Mouse (Mus musculus) MEL (cell line): ENCODE results near the gene Rtp4. TPM values are rescaled to one million over a fixed set of nuclear protein-coding genes. Genes with fewer than 3 reads are reported as not detected.

Source experiments
- DNase-seq: peaks from one replicate; pipeline ENCODE4 v3.0.0; 2011; ENCODE audit warnings: low read depth, low spot score
- H3K27ac ChIP-seq: 2 replicates; pipeline ENCODE4 v1.5.1; 2012; ENCODE audit warnings: low read depth, mild to moderate bottlenecking, control low read depth, low read length, moderate library complexity; ENCODE audit not compliant: control insufficient read depth
- H3K27me3 ChIP-seq, 2 experiments: fragments of 150-350 bp in 1 of 2; sonication (generic) in 1 of 2; 2 replicates each; pipeline ENCODE4 v1.6.1; 2012; ENCODE audit warnings: low read length in 2 of 2, mild to moderate bottlenecking in 2 of 2, improper control_type of control experiment in 1 of 2, moderate library complexity in 1 of 2; ENCODE audit not compliant: insufficient read depth in 2 of 2, control insufficient read depth in 1 of 2
- H3K36me3 ChIP-seq, 2 experiments: 2 replicates each; pipeline ENCODE4 v1.6.1; 2012 to 2014; ENCODE audit warnings: low read length in 2 of 2, improper control_type of control experiment in 1 of 2, inconsistent platforms in 1 of 2, mild to moderate bottlenecking in 1 of 2; ENCODE audit not compliant: insufficient read depth in 2 of 2, control insufficient read depth in 1 of 2
- H3K4me1 ChIP-seq, 2 experiments: fragments of 150-350 bp in 1 of 2; sonication (generic) in 1 of 2; 2 replicates each; pipeline ENCODE4 v1.6.1; 2012; ENCODE audit warnings: low read length in 2 of 2, improper control_type of control experiment in 1 of 2, mild to moderate bottlenecking in 1 of 2; ENCODE audit not compliant: insufficient read depth in 2 of 2, control insufficient read depth in 1 of 2
- H3K4me3 ChIP-seq, 2 experiments: fragments of 150-350 bp in 1 of 2; sonication (generic) in 1 of 2; 2 replicates each; pipeline ENCODE4 v1.5.1; 2012; ENCODE audit warnings: low read depth in 2 of 2, low read length in 2 of 2, mild to moderate bottlenecking in 2 of 2, moderate library complexity in 2 of 2, control low read depth in 1 of 2, improper control_type of control experiment in 1 of 2; ENCODE audit not compliant: control insufficient read depth in 1 of 2, insufficient read depth in 1 of 2
- H3K79me2 ChIP-seq: 2 replicates; pipeline ENCODE4 v1.6.1; 2012; ENCODE audit warnings: mild to moderate bottlenecking, low read length, moderate library complexity; ENCODE audit not compliant: control insufficient read depth, poor library complexity, insufficient read depth
- H3K9ac ChIP-seq: 2 replicates; pipeline ENCODE4 v1.6.1; 2012; ENCODE audit warnings: low read depth, mild to moderate bottlenecking, control low read depth, low read length, moderate library complexity; ENCODE audit not compliant: control insufficient read depth, poor library complexity, severe bottlenecking
- H3K9me3 ChIP-seq: fragments of 150-350 bp; sonication (generic); replicated peaks from 2 replicates; pipeline ENCODE4 v1.6.1; 2012; ENCODE audit warnings: mild to moderate bottlenecking, low read length, improper control_type of control experiment, moderate library complexity; ENCODE audit not compliant: insufficient read depth
- BHLHE40 ChIP-seq: IDR thresholded peaks from 2 replicates; pipeline ENCODE4 v1.6.1; 2012; ENCODE audit warnings: low read depth, mild to moderate bottlenecking, inconsistent platforms, low read length, improper control_type of control experiment, borderline replicate concordance
- GABPA ChIP-seq: IDR thresholded peaks from 2 replicates; pipeline ENCODE4 v1.6.1; 2012; ENCODE audit warnings: low read depth, mild to moderate bottlenecking, inconsistent platforms, low read length, improper control_type of control experiment, moderate library complexity
- KAT2A ChIP-seq: conservative IDR thresholded peaks from 2 replicates; pipeline ENCODE4 v1.6.1; 2012; ENCODE audit warnings: low read depth, low read length, improper control_type of control experiment, inconsistent platforms
- MAX ChIP-seq: IDR thresholded peaks from 2 replicates; pipeline ENCODE4 v1.6.1; 2011; ENCODE audit warnings: low read length, improper control_type of control experiment
- MXI1 ChIP-seq: IDR thresholded peaks from 2 replicates; pipeline ENCODE4 v1.6.1; 2011; ENCODE audit warnings: mild to moderate bottlenecking, low read depth, low read length, improper control_type of control experiment
- MYC ChIP-seq: IDR thresholded peaks from 2 replicates; pipeline ENCODE4 v1.6.1; 2011; ENCODE audit warnings: low read depth, mild to moderate bottlenecking, low read length, improper control_type of control experiment, moderate library complexity
- NELFE ChIP-seq: IDR thresholded peaks from 2 replicates; pipeline ENCODE4 v1.6.1; 2011; ENCODE audit warnings: low read depth, low read length, improper control_type of control experiment
- NRF1 ChIP-seq: IDR thresholded peaks from 2 replicates; pipeline ENCODE4 v1.6.1; 2014; ENCODE audit warnings: low read depth, mild to moderate bottlenecking, inconsistent platforms, low read length, improper control_type of control experiment, moderate library complexity; ENCODE audit not compliant: poor library complexity, insufficient read depth, severe bottlenecking
- UBTF ChIP-seq: IDR thresholded peaks from 2 replicates; pipeline ENCODE4 v1.6.1; 2012; ENCODE audit warnings: low read depth, mild to moderate bottlenecking, inconsistent platforms, low read length, improper control_type of control experiment, moderate library complexity, borderline replicate concordance; ENCODE audit not compliant: insufficient read depth
- ZC3H11A ChIP-seq: IDR thresholded peaks from 2 replicates; pipeline ENCODE4 v1.6.1; 2012; ENCODE audit warnings: low read depth, mild to moderate bottlenecking, inconsistent platforms, low read length, improper control_type of control experiment
- ZKSCAN1 ChIP-seq: IDR thresholded peaks from 2 replicates; pipeline ENCODE4 v1.6.1; 2012; ENCODE audit warnings: low read depth, mild to moderate bottlenecking, inconsistent platforms, low read length, improper control_type of control experiment, moderate library complexity
- ZMIZ1 ChIP-seq: IDR thresholded peaks from 2 replicates; pipeline ENCODE4 v1.6.1; 2012; ENCODE audit warnings: low read depth, mild to moderate bottlenecking, inconsistent platforms, low read length, improper control_type of control experiment, moderate library complexity
- ZNF384 ChIP-seq: IDR thresholded peaks from 2 replicates; pipeline ENCODE4 v1.6.1; 2012; ENCODE audit warnings: low read depth, mild to moderate bottlenecking, inconsistent platforms, low read length, improper control_type of control experiment
- polyA plus RNA-seq, 2 experiments: library from polyadenylated mRNA; stranded (reverse) in 1 of 2; unstranded in 1 of 2; fragments of >175 nt in 1 of 2; fragments of >200 nt in 1 of 2; gene quantifications; 2 replicates each; pipeline versions ENCODE4 v1.2.1 to v1.2.4; 2012; ENCODE audit warnings: low replicate concordance in 2 of 2, low read depth in 1 of 2; ENCODE audit not compliant: insufficient read length in 2 of 2, insufficient read depth in 1 of 2, missing spikeins in 1 of 2
- total RNA-seq: library from RNA; depleted of rRNA; stranded (reverse); fragments of 300-350 nt; gene quantifications from 2 replicates; pipeline ENCODE4 v1.2.3, GENCODE M21; 2012

Gene Rtp4
- total and polyA plus RNA-seq, 3 experiments: not detected

DNA sequence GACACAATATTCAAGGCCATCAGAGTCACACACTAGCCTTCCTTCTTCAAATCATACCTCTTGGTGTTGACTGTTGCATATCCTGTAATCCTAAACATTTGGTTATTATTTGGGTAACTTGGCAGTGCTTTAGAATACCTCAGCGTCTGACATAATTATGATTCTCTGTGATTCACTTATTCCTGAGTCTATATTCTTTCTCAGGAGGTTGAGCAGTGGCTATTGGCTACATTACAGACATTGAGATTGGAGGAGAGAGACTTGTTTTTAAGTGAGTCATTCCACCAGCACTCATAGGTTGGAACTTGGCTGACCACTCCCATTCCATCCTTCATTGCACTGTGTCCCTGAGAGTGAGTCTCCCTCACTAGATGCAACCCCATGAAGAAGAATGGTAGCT is 6.7 kb upstream of the Rtp4 start:
- Histone ChIP-seq H3K27ac (no peak overlapping the region), H3K27me3 (no peaks in the 10 kb centered on the region; a peak in 1 of 4 replicates), H3K9me3 (no peaks in the 10 kb centered on the region), H3K36me3 (no peaks in the 10 kb centered on the region), H3K4me1 (no peaks in the 10 kb centered on the region), H3K4me3 (no peak overlapping the region), H3K79me2 (no peaks in the 10 kb centered on the region), H3K9ac (no peak overlapping the region)
- no peak for TF ChIP-seq GABPA
- TF ChIP-seq UBTF: no peak
- no peak for TF ChIP-seq ZKSCAN1
- TF ChIP-seq NRF1: no peak
- TF ChIP-seq ZC3H11A: no peak
- no peak for TF ChIP-seq KAT2A
- TF ChIP-seq MXI1: no peak
- DNase-seq: no peak

DNA sequence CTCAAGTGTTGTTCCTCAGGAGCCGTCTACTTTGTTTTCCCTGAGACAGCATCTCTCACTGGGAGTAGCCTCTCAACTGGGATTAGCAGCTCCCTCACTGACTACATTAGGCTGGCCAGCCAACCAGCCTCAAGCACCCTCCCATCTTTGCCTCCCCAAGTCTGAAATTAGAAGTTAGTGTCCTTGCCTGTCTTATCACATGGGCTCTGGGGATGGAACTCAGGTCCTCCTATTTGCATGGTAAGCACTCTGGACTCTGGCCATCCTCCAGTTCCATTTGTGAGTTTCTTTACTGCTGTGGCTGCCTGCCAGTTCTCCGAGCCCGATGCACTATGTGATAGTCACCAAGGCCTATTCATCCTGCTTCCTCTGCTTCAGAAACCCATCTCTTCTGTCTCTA is 4.3 kb upstream of the Rtp4 start:
- H3K9ac ChIP-seq: no peak overlapping the region
- no peak for DNase-seq

DNA sequence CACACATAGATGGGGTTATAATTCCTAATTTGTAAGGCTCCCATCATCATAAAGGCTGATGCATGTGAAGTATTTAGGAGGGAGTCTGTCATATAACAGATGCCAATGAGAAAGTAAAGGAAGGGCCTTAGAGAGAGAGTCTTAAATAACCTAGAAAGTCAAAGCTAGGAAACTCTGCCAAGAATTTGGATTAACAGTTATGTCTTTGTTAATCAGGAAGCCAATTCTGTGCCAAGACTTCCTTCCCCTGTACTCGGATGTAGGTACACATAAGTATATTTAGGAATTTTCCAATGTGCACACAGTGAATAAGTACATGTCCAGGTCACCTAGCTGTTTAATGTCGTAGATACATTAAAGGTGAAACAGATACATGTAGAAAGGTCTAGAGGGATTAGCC is 3.5 kb upstream of the Rtp4 start:
- Histone ChIP-seq H3K4me1 (no peaks in the 10 kb centered on the region), H3K79me2 (no peaks in the 10 kb centered on the region), H3K27ac (no peak overlapping the region), H3K9ac (no peak overlapping the region), H3K4me3 (no peak overlapping the region), H3K9me3 (no peaks in the 10 kb centered on the region), H3K36me3 (no peaks in the 10 kb centered on the region), H3K27me3 (no peaks in the 10 kb centered on the region; a peak in 1 of 4 replicates)
- no peak for DNase-seq
- TF ChIP-seq ZKSCAN1 (no peak), BHLHE40 (no peak)

More for the DNA sequence above, 4.3 kb upstream of the Rtp4 start:
- Histone ChIP-seq H3K27me3 (no peaks in the 10 kb centered on the region; a peak in 1 of 4 replicates), H3K36me3 (no peaks in the 10 kb centered on the region), H3K79me2 (no peaks in the 10 kb centered on the region), H3K27ac (no peak overlapping the region), H3K4me3 (no peak overlapping the region), H3K9me3 (no peaks in the 10 kb centered on the region), H3K4me1 (no peaks in the 10 kb centered on the region)
- TF ChIP-seq ZMIZ1 (no peak), MAX (no peak), ZNF384 (no peak), NELFE (no peak), MYC (no peak)
